Comparison of ENCODE assay signal across 40 mouse cellular contexts in the genomic region with DNA sequence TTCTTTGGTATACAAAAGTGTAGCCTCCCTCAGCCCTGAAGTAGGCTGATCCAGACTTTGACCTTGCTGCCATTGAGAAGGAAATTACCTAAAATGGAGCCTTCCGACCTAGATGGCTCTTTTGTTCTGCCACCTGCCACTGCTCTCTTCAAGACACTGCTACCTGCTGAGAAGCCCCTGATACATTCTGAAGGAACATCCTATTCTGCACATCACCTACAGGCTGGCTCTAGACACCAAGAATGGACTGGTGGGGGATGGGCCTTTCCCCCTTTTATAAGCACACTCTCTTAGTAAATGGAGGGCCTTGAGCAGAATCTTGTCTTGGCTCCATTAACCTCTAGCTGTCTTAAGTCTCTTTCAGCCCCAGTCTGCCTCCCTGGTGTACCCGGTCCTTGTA. TPM values are rescaled to one million over a fixed set of nuclear protein-coding genes. Genes with fewer than 3 reads are reported as not detected.
"Had no signal": no experiment of that assay in that cellular context is flagged by ENCODE, and none has a peak within 500 bp of the region (broad histone marks: within the 10 kb centered on the region; RNA-seq: fewer than 3 reads in every experiment).

No protein-coding gene starts in this region.

RNA-seq across cellular contexts. Expression of a gene that starts 43.8 kb away (rescaled TPM):
- total RNA-seq: left cerebral cortex, postnatal 4 days; liver, adult 2 months; megakaryocyte progenitor cell, adult 5-6 weeks; megakaryocyte, adult 5-6 weeks; megakaryocyte-erythroid progenitor cell, adult 5-6 weeks; midbrain, postnatal 0 days; monocyte, adult 5-6 weeks had no signal
- polyA plus RNA-seq: limb, embryonic 10.5 days; limb, embryonic 11.5 days; limb, embryonic 12.5 days; limb, embryonic 13.5 days; limb, embryonic 14.5 days; limb, embryonic 15.5 days; liver, adult 2 months; liver, embryonic 11.5 days; liver, embryonic 12.5 days; liver, embryonic 13.5 days; liver, embryonic 14.5 days; liver, embryonic 15.5 days; liver, embryonic 16.5 days; liver, postnatal 0 days; lung, adult 2 months; lung, embryonic 14.5 days; lung, embryonic 15.5 days; lung, embryonic 16.5 days; lung, postnatal 0 days; macrophage; midbrain, embryonic 10.5 days; midbrain, embryonic 11.5 days; midbrain, embryonic 12.5 days; midbrain, embryonic 13.5 days; midbrain, embryonic 14.5 days; midbrain, embryonic 15.5 days; midbrain, embryonic 16.5 days; midbrain, postnatal 0 days; myocyte; neural tube, embryonic 11.5 days; neural tube, embryonic 12.5 days had no signal

RNA-seq across cellular contexts. Expression of a gene that starts 51.7 kb away (rescaled TPM):
- total RNA-seq: left cerebral cortex, postnatal 10 days; left cerebral cortex, postnatal 14 days; left cerebral cortex, postnatal 25 days; left cerebral cortex, postnatal 36 days; left cerebral cortex, postnatal 4 days; liver, adult 2 months; megakaryocyte progenitor cell, adult 5-6 weeks; megakaryocyte, adult 5-6 weeks; megakaryocyte-erythroid progenitor cell, adult 5-6 weeks; midbrain, postnatal 0 days; monocyte, adult 5-6 weeks had no signal
- polyA plus RNA-seq: limb, embryonic 10.5 days; limb, embryonic 11.5 days; limb, embryonic 12.5 days; limb, embryonic 13.5 days; limb, embryonic 14.5 days; limb, embryonic 15.5 days; liver, adult 2 months; liver, embryonic 11.5 days; liver, embryonic 12.5 days; liver, embryonic 13.5 days; liver, embryonic 14.5 days; liver, embryonic 15.5 days; liver, embryonic 16.5 days; liver, postnatal 0 days; lung, adult 2 months; lung, embryonic 14.5 days; lung, embryonic 15.5 days; lung, embryonic 16.5 days; lung, postnatal 0 days; macrophage; midbrain, embryonic 10.5 days; midbrain, embryonic 11.5 days; midbrain, embryonic 12.5 days; midbrain, embryonic 13.5 days; midbrain, embryonic 14.5 days; midbrain, embryonic 15.5 days; midbrain, embryonic 16.5 days; midbrain, postnatal 0 days; myocyte; neural tube, embryonic 11.5 days; neural tube, embryonic 12.5 days had no signal
